Mouse (Mus musculus) left cerebral cortex, postnatal 14 days (tissue): ENCODE results near the gene Lrrc8c. TPM values are rescaled to one million over a fixed set of nuclear protein-coding genes. Genes with fewer than 3 reads are reported as not detected.
"Not testable (repeated sequence)": the region's sequence is repeated elsewhere in the genome, so short reads cannot be mapped to it uniquely, and the experiment has no call there.

ENCODE experiments used
- DNase-seq, 2 experiments: peaks; one replicate each; pipeline ENCODE4 v3.0.0; 2021 to 2022; ENCODE audit warnings: low spot score in 2 of 2, mixed read lengths in 1 of 2
- intact Hi-C: fragments of 180-260 bp; cut with DNase I; formaldehyde crosslinking; loops from one replicate; pipeline ENCODE4 v1.15.1; 2025
- total RNA-seq, 2 experiments: library from RNA; stranded (reverse); gene quantifications; 2 replicates each; pipeline ENCODE4 v1.2.3; 2021

Lrrc8c gene
- total RNA-seq, 2 experiments from 2014 or later = 28.2 to 36.4 TPM

DNA sequence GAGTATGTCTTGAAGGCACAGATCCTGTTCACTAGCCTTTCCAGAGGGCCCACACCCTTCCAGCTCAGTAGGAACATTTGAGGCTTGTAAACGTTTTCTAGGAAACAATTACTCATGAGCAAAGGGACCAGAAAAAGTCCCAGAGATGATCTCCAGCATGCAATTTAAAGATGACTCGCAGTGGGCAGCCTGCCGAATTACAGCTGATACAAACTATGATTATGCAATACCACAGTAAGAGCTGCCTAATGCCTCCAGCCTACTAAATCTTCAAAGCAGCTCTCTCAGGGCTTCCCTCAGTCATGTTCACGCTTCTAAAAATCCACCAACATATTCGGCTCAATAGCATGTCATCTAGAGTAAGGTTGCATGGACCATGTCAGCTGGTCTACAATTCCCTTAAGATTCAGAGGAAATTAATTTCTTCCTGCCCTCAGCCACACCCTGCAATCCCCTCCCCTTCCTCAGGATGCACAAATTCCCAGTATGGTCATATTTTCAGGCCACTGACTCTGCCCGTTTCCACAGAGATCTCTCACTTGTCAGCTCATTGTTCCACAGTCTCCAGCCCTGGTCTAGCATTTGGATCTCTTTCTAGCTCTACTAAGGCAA lies 101.4 kb downstream of the Lrrc8c start:
- intact Hi-C loops = no loop called here
- DNase-seq = peak; percentile 39 to 61

DNA sequence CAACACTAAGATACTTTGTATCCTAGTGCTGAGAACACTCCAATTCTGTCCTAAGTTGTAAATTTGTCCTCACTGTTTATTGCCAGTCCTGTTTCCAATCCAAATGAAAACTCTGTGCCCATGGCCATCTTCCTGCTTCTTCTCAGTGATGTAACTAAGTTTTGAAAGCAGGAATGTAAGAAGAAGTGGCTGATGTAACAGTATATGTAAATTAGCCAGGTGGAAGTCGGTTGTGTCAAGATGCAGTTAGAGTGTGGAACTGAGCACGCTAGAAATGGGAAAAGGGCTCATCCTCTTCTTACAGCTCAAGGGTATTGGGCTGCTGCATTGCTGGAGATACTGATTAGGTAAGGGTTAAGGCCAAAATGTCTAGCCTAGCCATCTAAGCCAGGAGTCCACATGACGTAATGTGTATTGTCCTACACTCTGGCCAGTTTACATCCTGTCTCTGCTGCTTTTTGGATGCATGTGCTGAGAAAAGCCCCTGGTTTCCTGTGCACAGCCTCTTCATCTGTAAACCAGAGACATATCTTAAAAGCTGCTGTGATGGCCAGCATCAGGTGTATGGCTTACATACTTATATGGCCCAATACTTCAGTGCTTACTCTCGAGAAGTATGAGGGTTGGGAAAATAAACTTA lies 104.0 kb downstream of the Lrrc8c start:
- no peak for DNase-seq
- intact Hi-C loops = no loop called here

- no peak for DNase-seq
- intact Hi-C loops = no loop called here
These were observed 105.1 kb downstream of the Lrrc8c start for GRCm38 (mm10) chr5:105624257-105624656.

DNA sequence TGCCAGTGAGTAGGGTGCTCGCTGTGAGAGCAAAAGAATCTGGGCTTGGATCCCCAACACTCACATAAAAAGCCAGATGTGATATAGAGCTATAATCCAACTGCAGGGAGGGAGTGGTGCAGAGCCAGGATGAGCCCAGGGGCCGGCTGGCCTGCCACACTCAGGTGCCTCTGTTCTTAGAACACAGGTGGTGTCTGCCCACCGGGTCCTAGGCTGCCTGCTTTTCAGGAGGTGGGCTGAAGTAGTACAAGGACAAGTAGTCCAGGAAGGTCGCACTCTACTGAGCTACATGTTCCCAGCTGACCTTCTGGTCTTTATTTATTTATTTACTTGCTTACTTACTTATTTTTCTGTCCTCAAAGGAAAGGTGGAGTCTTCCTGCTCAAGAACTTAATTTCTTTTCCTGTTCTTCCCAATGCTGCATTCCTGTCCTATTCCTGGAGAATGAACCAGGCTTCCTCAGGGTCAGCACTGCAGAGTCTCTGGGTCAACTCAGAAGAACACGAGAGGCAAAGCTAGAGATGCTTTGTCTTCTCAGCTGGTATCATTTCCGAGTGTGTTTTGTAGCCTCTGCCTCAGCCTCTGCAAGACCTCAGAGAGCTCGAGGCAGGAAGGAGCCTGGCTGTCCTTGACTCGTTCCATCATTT lies 106.4 kb downstream of the Lrrc8c start:
- no peak for DNase-seq
- intact Hi-C loops = no loop called here

- DNase-seq = no peak
- intact Hi-C loops = no loop called here
These were observed 107.2 kb downstream of the Lrrc8c start for GRCm38 (mm10) chr5:105626355-105626754.

GRCm38 (mm10) chr5:105627093-105627492 lies 107.9 kb downstream of the Lrrc8c start:
- no peak for DNase-seq
- intact Hi-C loops = no loop called here

DNA sequence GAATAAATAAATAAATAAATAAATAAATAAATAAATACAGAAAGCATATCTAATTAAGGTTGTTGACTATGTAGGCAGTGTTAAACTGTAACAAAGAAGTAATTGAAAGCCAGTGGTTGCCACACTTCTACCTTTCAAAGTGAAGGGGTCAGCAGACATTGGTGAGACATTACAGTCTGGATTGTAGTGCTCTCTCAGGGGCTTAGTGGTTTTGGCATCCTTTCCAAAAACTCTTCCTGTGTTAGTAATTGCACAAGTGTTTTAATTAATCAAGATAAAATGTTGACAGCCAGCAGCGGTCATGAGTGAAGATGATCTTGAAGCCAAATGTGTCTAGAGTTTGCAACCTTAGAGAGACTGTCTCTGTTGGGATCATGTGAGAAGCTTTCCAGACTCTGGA lies 110.8 kb downstream of the Lrrc8c start:
- DNase-seq = no peak
- intact Hi-C loops = no loop called here

DNA sequence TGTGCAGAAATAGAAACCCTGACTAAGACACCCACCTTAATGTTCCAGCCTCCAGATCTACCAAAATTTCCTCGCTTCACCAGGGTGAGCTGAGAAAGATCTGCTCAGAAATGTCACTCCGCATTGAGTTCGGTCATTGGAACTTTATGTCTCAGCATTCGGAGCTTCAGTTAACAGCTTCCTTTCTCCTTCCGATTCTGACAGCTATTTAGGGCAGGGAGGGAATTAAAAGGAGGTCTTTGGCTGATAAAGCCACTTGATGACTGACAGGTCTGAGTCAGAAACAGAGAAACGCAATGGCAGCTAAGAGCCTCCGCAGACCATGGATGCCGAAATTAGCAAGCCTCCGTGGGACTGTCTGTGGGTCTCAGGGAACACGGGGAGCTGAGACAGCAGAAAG lies 112.9 kb downstream of the Lrrc8c start:
- intact Hi-C loops = no loop called here
- peak in 1 of 2 experiments; percentile 21 for DNase-seq

GRCm38 (mm10) chr5:105635576-105635975 lies 116.4 kb downstream of the Lrrc8c start:
- intact Hi-C loops = no loop called here
- no peak for DNase-seq

DNA sequence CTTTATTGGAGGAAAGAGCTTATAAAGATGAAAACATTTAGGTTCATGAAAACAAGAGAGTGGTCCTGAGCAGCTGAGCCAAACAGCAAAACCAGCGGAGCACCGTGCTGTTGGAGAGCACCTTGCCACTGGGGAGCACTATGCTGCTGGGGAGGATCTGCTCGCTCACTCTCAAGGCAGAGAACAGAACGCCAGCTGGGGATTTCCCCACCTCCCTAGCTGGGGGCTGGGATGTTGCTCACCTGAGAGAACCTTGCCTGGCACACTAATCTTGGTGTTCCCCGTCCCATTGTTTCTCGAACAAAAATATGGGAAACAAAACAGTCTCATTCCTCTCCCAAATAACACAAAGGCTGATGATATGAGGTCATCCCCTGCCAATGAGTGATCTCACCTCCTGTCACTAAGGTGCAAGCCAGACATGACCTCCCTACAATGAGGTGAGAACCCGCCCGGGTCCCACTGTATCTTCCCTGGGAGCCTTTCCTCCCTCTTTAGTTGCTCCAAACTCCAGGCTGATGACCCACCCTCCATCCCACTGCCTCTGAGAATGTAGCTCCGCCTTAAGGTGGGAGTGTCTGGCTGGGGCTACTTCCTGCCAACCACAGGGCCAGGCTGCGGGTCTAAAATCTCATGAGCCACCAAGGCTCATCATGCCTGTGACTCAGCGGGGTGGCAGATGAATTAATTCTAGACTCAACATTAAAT lies 117.5 kb downstream of the Lrrc8c start:
- intact Hi-C loops = no loop called here
- DNase-seq = no peak

DNA sequence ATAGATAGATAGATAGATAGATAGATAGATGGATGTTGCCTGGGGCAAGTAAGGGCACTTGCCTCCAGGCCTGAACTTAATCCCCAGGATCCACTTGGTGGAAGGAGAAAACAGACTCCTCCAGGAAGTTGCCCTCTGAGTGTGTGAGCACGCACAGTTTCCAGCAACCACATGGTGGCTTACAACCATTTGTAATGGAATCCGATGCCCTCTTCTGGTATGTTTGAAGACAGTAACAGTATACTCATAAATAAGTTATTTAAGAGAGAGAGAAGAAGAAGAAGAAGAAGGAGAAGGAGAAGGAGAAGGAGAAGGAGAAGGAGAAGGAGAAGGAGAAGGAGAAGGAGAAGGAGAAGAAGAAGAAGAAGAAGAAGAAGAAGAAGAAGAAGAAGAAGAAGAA lies 119.1 kb downstream of the Lrrc8c start:
- intact Hi-C loops, DNase-seq: not testable (repeated sequence)

GRCm38 (mm10) chr5:105638916-105639315 lies 119.7 kb downstream of the Lrrc8c start:
- intact Hi-C loops = no loop called here
- no peak for DNase-seq

- DNase-seq = no peak
- intact Hi-C loops = no loop called here
These were observed 120.2 kb downstream of the Lrrc8c start for GRCm38 (mm10) chr5:105639363-105639762.

DNA sequence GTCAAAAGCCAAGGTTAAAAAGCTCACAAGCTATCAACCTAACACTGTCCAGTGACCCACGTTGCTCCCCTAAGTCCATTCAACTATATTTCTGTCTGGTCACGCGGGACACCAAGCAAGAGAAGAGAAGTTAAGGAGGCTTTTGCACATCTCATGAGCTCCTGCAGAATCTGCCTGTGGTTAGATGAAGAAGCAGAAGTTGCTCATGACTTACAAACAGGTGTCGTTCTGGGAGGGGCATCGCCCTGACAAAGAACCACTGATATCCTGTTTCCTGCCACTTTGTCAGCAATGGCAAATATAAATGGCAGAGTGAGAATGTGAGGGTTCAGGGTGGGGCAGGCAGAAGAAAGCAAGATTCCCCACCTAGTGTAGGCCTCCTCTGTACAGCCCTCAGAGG lies 123.3 kb downstream of the Lrrc8c start:
- no peak for DNase-seq
- intact Hi-C loops = no loop called here

- intact Hi-C loops = no loop called here
- DNase-seq = no peak
These were observed 124.1 kb downstream of the Lrrc8c start for GRCm38 (mm10) chr5:105643276-105643675.

- intact Hi-C loops = no loop called here
- DNase-seq = no peak
These were observed 125.0 kb downstream of the Lrrc8c start for GRCm38 (mm10) chr5:105644195-105644594.

DNA sequence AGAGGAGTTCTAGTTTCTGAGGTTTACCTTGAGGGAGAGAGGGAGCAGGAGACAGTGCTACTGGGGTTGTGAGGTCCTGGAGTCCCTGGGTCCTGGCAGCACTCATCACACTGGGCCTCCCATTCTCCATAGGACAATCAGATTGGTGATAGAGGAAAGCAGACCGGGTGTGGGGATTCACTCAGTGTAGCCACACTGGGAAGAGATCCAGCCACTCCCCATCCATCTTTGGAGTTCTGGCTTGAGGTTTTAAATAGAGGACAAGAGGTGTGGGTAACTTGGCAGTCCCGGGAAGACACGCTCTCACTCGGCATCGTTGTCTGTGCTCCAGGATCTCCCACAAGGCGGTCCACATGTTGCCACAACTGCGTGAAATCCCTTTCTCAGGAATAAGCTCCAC lies 127.9 kb downstream of the Lrrc8c start:
- intact Hi-C loops = no loop called here
- DNase-seq = no peak

GRCm38 (mm10) chr5:105648648-105649287 lies 129.6 kb downstream of the Lrrc8c start:
- DNase-seq = peak in 1 of 2 experiments; percentile 28
- intact Hi-C loops = no loop called here

DNA sequence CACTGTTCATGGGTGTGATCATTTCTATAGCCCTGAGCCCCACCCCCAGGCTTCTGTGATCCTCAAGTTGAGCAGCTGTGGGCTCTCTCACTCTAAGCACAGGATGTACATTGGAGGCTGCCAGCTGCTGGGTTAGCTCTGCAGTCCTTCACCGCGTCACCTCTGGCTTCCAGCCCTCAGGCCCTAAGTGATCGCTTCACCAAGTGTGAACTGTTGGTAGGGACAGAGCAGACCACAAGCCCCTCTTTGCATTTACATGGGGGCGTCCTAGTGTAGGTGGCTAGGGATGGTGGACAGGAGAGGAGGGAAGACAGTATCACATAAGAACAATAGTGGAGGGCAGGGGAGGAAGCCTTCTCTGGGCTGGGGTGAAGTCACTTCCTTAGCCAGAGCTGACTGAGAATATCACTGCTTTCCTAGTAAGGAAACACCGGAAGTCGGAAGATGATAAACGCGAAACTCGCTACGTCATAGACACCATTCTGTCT lies 130.4 kb downstream of the Lrrc8c start:
- intact Hi-C loops = no loop called here
- DNase-seq = no peak
